Mouse (Mus musculus) brain, embryonic 14.5 days (tissue): ENCODE measurements around the gene Eif3m.

Experiments used
- CTCF ChIP-seq: fragments of 200-500 bp; IDR thresholded peaks from 2 replicates; pipeline ENCODE4 v1.5.1; 2012; ENCODE audit warnings: inconsistent platforms, mild to moderate bottlenecking, moderate library complexity, borderline replicate concordance; ENCODE audit not compliant: insufficient read depth, insufficient read length; ENCODE audit errors: extremely low read depth
- POLR2A ChIP-seq: fragments of 200-500 bp; IDR thresholded peaks from 2 replicates; pipeline ENCODE4 v1.6.1; 2012; ENCODE audit warnings: mild to moderate bottlenecking, inconsistent platforms, borderline replicate concordance; ENCODE audit not compliant: poor library complexity, insufficient read depth, insufficient read length, severe bottlenecking; ENCODE audit errors: extremely low read depth

- TF ChIP-seq POLR2A = no peak
- no peak for TF ChIP-seq CTCF
Measured at GRCm38 (mm10) chr2:105035985-105036384, 19.1 kb upstream of the Eif3m start.
